Mouse (Mus musculus) urinary bladder, postnatal 4 days (tissue): ENCODE measurements around the gene Prr29.

ENCODE experiments used
- DNase-seq, 2 experiments: peaks; one replicate each; pipeline ENCODE4 v3.0.0; 2021 to 2022; ENCODE audit warnings: low spot score in 2 of 2

The Prr29 gene

GRCm38 (mm10) chr11:106398481-106398880 lies 33.2 kb downstream of the Prr29 start:
- no peak for DNase-seq

GRCm38 (mm10) chr11:106410011-106410410 lies 44.7 kb downstream of the Prr29 start:
- DNase-seq: no peak

GRCm38 (mm10) chr11:106410507-106410906 lies 45.2 kb downstream of the Prr29 start:
- no peak for DNase-seq

- DNase-seq: no peak
Measured at GRCm38 (mm10) chr11:106411157-106411556, 45.9 kb downstream of the Prr29 start.

- DNase-seq: no peak
Measured at GRCm38 (mm10) chr11:106412641-106413360, 47.5 kb downstream of the Prr29 start.

GRCm38 (mm10) chr11:106416331-106416730 lies 51.1 kb downstream of the Prr29 start:
- no peak for DNase-seq

GRCm38 (mm10) chr11:106417860-106418259 lies 52.6 kb downstream of the Prr29 start:
- DNase-seq: no peak

- peak; percentile 70 to 76 for DNase-seq
Measured at GRCm38 (mm10) chr11:106418622-106419196, 53.4 kb downstream of the Prr29 start.

- no peak for DNase-seq
Measured at GRCm38 (mm10) chr11:106419262-106420102, 54.2 kb downstream of the Prr29 start.

- no peak for DNase-seq
Measured at GRCm38 (mm10) chr11:106425201-106425600, 59.9 kb downstream of the Prr29 start.

GRCm38 (mm10) chr11:106426447-106426846 lies 61.2 kb downstream of the Prr29 start:
- DNase-seq: no peak
